Mouse (Mus musculus) forebrain, embryonic 14.5 days (tissue): ENCODE measurements around the gene Slc22a23. TPM values are rescaled to one million over a fixed set of nuclear protein-coding genes. Genes with fewer than 3 reads are reported as not detected.

Experiments used
- ATAC-seq: fragments of 200-750 bp; cut with Nextera tagmentation; 2 replicates; pipeline ENCODE4 v1.8.0; 2017; ENCODE audit warnings: mild to moderate bottlenecking, moderate library complexity
- DNase-seq: peaks from one replicate; pipeline ENCODE4 v3.0.0-alpha.2; 2015; ENCODE audit warnings: low spot score
- H3K27ac ChIP-seq: fragments of 300-500 bp; sonication (generic); 2 replicates; pipeline ENCODE4 v1.5.1; 2014; ENCODE audit warnings: low read depth, mild to moderate bottlenecking, control low read depth, low read length, moderate library complexity
- H3K27me3 ChIP-seq: fragments of 300-500 bp; sonication (generic); replicated peaks from 2 replicates; pipeline ENCODE4 v1.6.1; 2014; ENCODE audit warnings: low read length, control low read depth, mixed read lengths; ENCODE audit not compliant: control insufficient read depth, insufficient read depth
- H3K36me3 ChIP-seq: fragments of 300-500 bp; sonication (generic); 2 replicates; pipeline ENCODE4 v1.6.1; 2014; ENCODE audit warnings: low read length, control low read depth; ENCODE audit not compliant: control insufficient read depth, insufficient read depth
- H3K4me1 ChIP-seq: fragments of 300-500 bp; sonication (generic); 2 replicates; pipeline ENCODE4 v1.6.1; 2014; ENCODE audit warnings: antibody characterized with exemption, low read length, control low read depth; ENCODE audit not compliant: control insufficient read depth, insufficient read depth
- H3K4me2 ChIP-seq: fragments of 300-500 bp; sonication (generic); 2 replicates; pipeline ENCODE4 v1.6.1; 2014; ENCODE audit warnings: mild to moderate bottlenecking, control low read depth, low read length
- H3K4me3 ChIP-seq: fragments of 300-500 bp; sonication (generic); 2 replicates; pipeline ENCODE4 v1.5.1; 2014; ENCODE audit warnings: low read depth, low read length, control low read depth
- H3K9ac ChIP-seq: fragments of 300-500 bp; sonication (generic); 2 replicates; pipeline ENCODE4 v1.6.1; 2014; ENCODE audit warnings: mild to moderate bottlenecking, low read length, control low read depth, moderate library complexity
- H3K9me3 ChIP-seq: fragments of 300-500 bp; sonication (generic); replicated peaks from 2 replicates; pipeline ENCODE4 v1.6.1; 2016; ENCODE audit warnings: low read length, control low read depth, mixed read lengths; ENCODE audit not compliant: control insufficient read depth
- WGBS: fragments of 180-500 bp; shearing (Covaris S2); extraction: QIAGEN DNeasy Blood & Tissue Kit; methylation state at CpG from one replicate; pipeline ENCODE4 v1.1.7; 2014; 5-methylcytosine and 5-hydroxymethylcytosine counted together
- polyA plus RNA-seq: library from polyadenylated mRNA; unstranded; fragments of >200 nt; fragmentation: Nextera tagmentation; extraction: Ambion mirVana; gene quantifications from 2 replicates; pipeline ENCODE4 v1.2.1, GENCODE M21; 2014

Slc22a23 gene
- polyA plus RNA-seq, 1 experiment from 2014 or later: 14.2 TPM

GRCm38 (mm10) chr13:34130226-34130731 lies 214.7 kb downstream of the Slc22a23 start, which contains the start of gene Tubb2b:
TSS of gene Tubb2b (minus strand) at chr13:34130466.
- Histone ChIP-seq H3K9ac (peak within 1 kb of the TSS; percentile 99), H3K9me3 (no peaks in the 10 kb centered on the region), H3K4me1 (peaks cover 22% of the 10 kb centered on the region), H3K4me2 (peak within 1 kb of the TSS; percentile 94), H3K4me3 (peak within 1 kb of the TSS; percentile 91), H3K36me3 (peaks cover 25% of the 10 kb centered on the region), H3K27ac (peak within 1 kb of the TSS; percentile 100), H3K27me3 (no peaks in the 10 kb centered on the region)
- WGBS: under 1% methylated on average over 26 of the region's 26 CpGs
- DNase-seq (peak; percentile 99), ATAC-seq (peak; percentile 92)

DNA sequence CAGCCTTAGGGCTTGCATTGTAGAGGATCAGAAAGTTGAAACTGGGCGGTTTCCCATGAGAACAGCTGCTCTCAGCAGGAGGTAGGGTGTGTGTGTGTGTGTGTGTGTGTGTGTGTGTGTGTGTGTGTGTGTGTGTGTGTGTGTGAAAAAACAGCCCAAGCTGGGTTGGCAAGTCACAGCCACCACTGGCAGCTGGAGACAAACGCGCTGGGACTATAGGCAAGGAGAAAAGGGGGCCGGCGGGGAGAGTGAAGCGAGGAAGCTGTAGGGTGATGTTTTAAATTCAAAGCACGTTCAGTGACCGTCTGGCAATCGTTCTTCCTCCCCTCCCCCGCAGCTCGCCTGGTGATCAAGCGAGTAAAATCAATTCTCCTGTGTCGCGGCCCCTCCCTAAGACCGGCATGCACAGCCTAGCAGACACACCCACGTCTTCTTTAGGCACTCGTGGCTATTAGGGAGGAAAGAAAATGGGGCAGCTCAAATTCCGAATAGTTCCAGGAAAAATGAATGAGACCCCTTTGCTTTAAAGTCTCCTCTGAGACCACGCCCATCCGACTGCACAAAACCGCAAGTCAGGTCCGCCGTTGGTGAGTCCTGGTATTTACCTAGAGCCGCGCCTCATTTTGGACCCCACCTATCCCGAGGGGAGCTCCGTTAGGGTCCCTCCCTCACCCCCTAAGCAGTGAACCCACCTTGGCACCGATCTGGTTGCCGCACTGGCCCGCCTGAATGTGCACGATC lies 215.3 kb downstream of the Slc22a23 start:
- ATAC-seq: peak; percentile 2
- no peaks in the 10 kb centered on the region for H3K27me3 ChIP-seq
- peak overlapping the region; percentile 94 for H3K4me2 ChIP-seq
- WGBS: under 1% methylated on average over 28 of the region's 31 CpGs
- H3K27ac ChIP-seq: peak overlapping the region; percentile 100
- H3K4me1 ChIP-seq: peaks cover 26% of the 10 kb centered on the region
- peak overlapping the region; percentile 99 for H3K9ac ChIP-seq
- no peaks in the 10 kb centered on the region for H3K9me3 ChIP-seq
- H3K36me3 ChIP-seq: peaks cover 31% of the 10 kb centered on the region
- H3K4me3 ChIP-seq: peak overlapping the region; percentile 91
- DNase-seq: peak; percentile 92

Other genes starting within 250 kb of the Slc22a23 start
- gene Tubb2b, start 214.7 kb downstream of the Slc22a23 start, polyA plus RNA-seq: 670 and 797 TPM in 2 replicates
- gene Psmg4, start 182.2 kb downstream of the Slc22a23 start, polyA plus RNA-seq: 92.0 and 113 TPM in 2 replicates